Mouse (Mus musculus): Measurements from ENCODE around the gene Isca1. TPM values are rescaled to one million over a fixed set of nuclear protein-coding genes. Genes with fewer than 3 reads are reported as not detected.
A peak's percentile ranks its signal among the peaks of the same experiment; 100 is the strongest.
"Not testable (repeated sequence)": the region's sequence is repeated elsewhere in the genome, so short reads cannot be mapped to it uniquely, and the experiment has no call there.

Isca1 gene
- polyA plus RNA-seq (2017; shearing (Covaris generic)), result 10 to 100 TPM; 40.9 to 53.5 TPM

GRCm38 (mm10) chr13:59769296-59770163 lies at the start of gene Isca1:
Gene Isca1 (minus strand): TSS chr13:59769810.
- ATAC-seq, result peak; percentile 93

- ATAC-seq, result no peak
Observed at GRCm38 (mm10) chr13:59817352-59817751, 47.7 kb upstream of the Isca1 start.

GRCm38 (mm10) chr13:59814109-59814591 lies 44.5 kb upstream of the Isca1 start:
- ATAC-seq, result no peak

- no peak for ATAC-seq
Observed at GRCm38 (mm10) chr13:59811581-59811980, 42.0 kb upstream of the Isca1 start.

- no peak for ATAC-seq
Observed at GRCm38 (mm10) chr13:59801000-59801399, 31.4 kb upstream of the Isca1 start.

- ATAC-seq, result no peak
Observed at GRCm38 (mm10) chr13:59800077-59800476, 30.5 kb upstream of the Isca1 start.

GRCm38 (mm10) chr13:59798306-59798705 lies 28.7 kb upstream of the Isca1 start:
- ATAC-seq, result no peak

- no peak for ATAC-seq
Observed at GRCm38 (mm10) chr13:59796466-59796848, 26.8 kb upstream of the Isca1 start.

GRCm38 (mm10) chr13:59795807-59796465 lies 26.3 kb upstream of the Isca1 start:
- ATAC-seq, result no peak

- ATAC-seq, result no peak
Observed at GRCm38 (mm10) chr13:59794786-59795185, 25.2 kb upstream of the Isca1 start.

GRCm38 (mm10) chr13:59782145-59782544 lies 12.5 kb upstream of the Isca1 start, which contains the start of gene Gm49354:
Gene Gm49354 (minus strand): TSS chr13:59782245.
- no peak for ATAC-seq

GRCm38 (mm10) chr13:59779744-59780264 lies 10.2 kb upstream of the Isca1 start:
- ATAC-seq, result not testable (repeated sequence)

- ATAC-seq, result peak; percentile 54
Observed at GRCm38 (mm10) chr13:59779213-59779612, 9.6 kb upstream of the Isca1 start.

- ATAC-seq, result no peak
Observed at GRCm38 (mm10) chr13:59775168-59775567, 5.6 kb upstream of the Isca1 start.

- ATAC-seq, result no peak
Observed at GRCm38 (mm10) chr13:59771257-59771656, 1.6 kb upstream of the Isca1 start.

- no peak for ATAC-seq
Observed at GRCm38 (mm10) chr13:59770847-59771246, 1.2 kb upstream of the Isca1 start.

GRCm38 (mm10) chr13:59770164-59770562 lies 553 bp upstream of the Isca1 start:
- peak; percentile 52 for ATAC-seq

- ATAC-seq, result no peak
Observed at GRCm38 (mm10) chr13:59768531-59768930, 1.1 kb downstream of the Isca1 start.

GRCm38 (mm10) chr13:59766786-59767515 lies 2.7 kb downstream of the Isca1 start:
- ATAC-seq, result no peak

- ATAC-seq, result no peak
Observed at GRCm38 (mm10) chr13:59762791-59763190, 6.8 kb downstream of the Isca1 start.

GRCm38 (mm10) chr13:59756906-59757305 lies 12.7 kb downstream of the Isca1 start:
- no peak for ATAC-seq

GRCm38 (mm10) chr13:59750310-59750709 lies 19.3 kb downstream of the Isca1 start:
- ATAC-seq, result no peak

GRCm38 (mm10) chr13:59746711-59747110 lies 22.9 kb downstream of the Isca1 start, which contains the start of gene 1700014D04Rik:
Gene 1700014D04Rik (minus strand): TSS chr13:59746752.
- ATAC-seq, result no peak

Data from activated CD4-positive, CD25-positive, alpha-beta regulatory T cell, adult 4 months (primary cell).